Mouse (Mus musculus) myocyte (in vitro differentiated cells): Measurements from ENCODE around the gene Cntnap1. TPM values are rescaled to one million over a fixed set of nuclear protein-coding genes. Genes with fewer than 3 reads are reported as not detected.
A peak's percentile ranks its signal among the peaks of the same experiment; 100 is the strongest.

Source experiments
- H3K27me3 ChIP-seq: one replicate; pipeline ENCODE4 v1.6.1; 2011; ENCODE audit not compliant: control insufficient read depth, insufficient read depth, insufficient read length
- H3K36me3 ChIP-seq: one replicate; pipeline ENCODE4 v1.6.1; 2011; ENCODE audit not compliant: control insufficient read depth, insufficient read depth
- H3K4me2 ChIP-seq: one replicate; pipeline ENCODE4 v1.6.1; 2011; ENCODE audit warnings: low read depth, control low read depth
- H3K4me3 ChIP-seq: one replicate; pipeline ENCODE4 v1.5.1; 2011; ENCODE audit warnings: mild to moderate bottlenecking, control low read depth, moderate library complexity
- H3K79me2 ChIP-seq: one replicate; pipeline ENCODE4 v1.6.1; 2011; ENCODE audit not compliant: control insufficient read depth, insufficient read depth
- H3ac ChIP-seq: one replicate; pipeline ENCODE4 v1.6.1; 2011; ENCODE audit not compliant: control insufficient read depth, insufficient read length
- CEBPB ChIP-seq: IDR thresholded peaks from 2 replicates; pipeline ENCODE4 v1.6.1; 2011; ENCODE audit warnings: mild to moderate bottlenecking, moderate library complexity; ENCODE audit not compliant: poor library complexity, insufficient read depth, severe bottlenecking
- E2F4 ChIP-seq: IDR thresholded peaks from one replicate; pipeline ENCODE4 v1.6.1; 2011; ENCODE audit warnings: mild to moderate bottlenecking, control low read depth, moderate library complexity; ENCODE audit not compliant: insufficient read depth
- MAX ChIP-seq: IDR thresholded peaks from one replicate; pipeline ENCODE4 v1.6.1; 2011; ENCODE audit warnings: low read depth, mild to moderate bottlenecking, control low read depth
- MYOD1 ChIP-seq, 3 experiments: IDR thresholded peaks; one replicate each; pipeline ENCODE4 v1.6.1; 2011; ENCODE audit warnings: control low read depth in 2 of 3, low read depth in 2 of 3, mild to moderate bottlenecking in 2 of 3, moderate library complexity in 1 of 3; ENCODE audit not compliant: insufficient read length in 2 of 3, control insufficient read depth in 1 of 3
- MYOG ChIP-seq, 3 experiments: IDR thresholded peaks; one replicate each; pipeline ENCODE4 v1.6.1; 2011; ENCODE audit warnings: control low read depth in 2 of 3, low read depth in 2 of 3, mild to moderate bottlenecking in 2 of 3; ENCODE audit not compliant: insufficient read length in 2 of 3, control insufficient read depth in 1 of 3, insufficient read depth in 1 of 3
- POLR2A ChIP-seq: IDR thresholded peaks from one replicate; pipeline ENCODE4 v1.6.1; 2011; ENCODE audit warnings: low read depth, mild to moderate bottlenecking, control low read depth, moderate library complexity; ENCODE audit not compliant: insufficient read length
- POLR2AphosphoS2 ChIP-seq: IDR thresholded peaks from one replicate; pipeline ENCODE4 v1.6.1; 2011; ENCODE audit warnings: low read depth, control low read depth; ENCODE audit not compliant: insufficient read length
- REST ChIP-seq: IDR thresholded peaks from one replicate; pipeline ENCODE4 v1.6.1; 2011; ENCODE audit warnings: mild to moderate bottlenecking, control low read depth, moderate library complexity; ENCODE audit not compliant: insufficient read depth, insufficient read length
- SRF ChIP-seq: IDR thresholded peaks from one replicate; pipeline ENCODE4 v1.6.1; 2011; ENCODE audit warnings: low read depth; ENCODE audit not compliant: control insufficient read depth, insufficient read length
- TCF12 ChIP-seq: IDR thresholded peaks from one replicate; pipeline ENCODE4 v1.6.1; 2011; ENCODE audit warnings: mild to moderate bottlenecking, control low read depth; ENCODE audit not compliant: poor library complexity, insufficient read depth, severe bottlenecking
- TCF3 ChIP-seq: IDR thresholded peaks from one replicate; pipeline ENCODE4 v1.6.1; 2011; ENCODE audit warnings: low read depth, control low read depth; ENCODE audit not compliant: insufficient read length
- USF1 ChIP-seq: IDR thresholded peaks from one replicate; pipeline ENCODE4 v1.6.1; 2011; ENCODE audit warnings: low read depth, mild to moderate bottlenecking, control low read depth, moderate library complexity
- polyA plus RNA-seq: library from polyadenylated mRNA; unstranded; fragments of >200 nt; fragmentation: generic; extraction: Trizol; gene quantifications from one replicate; pipeline ENCODE4 v1.2.1, GENCODE M21; 2012; ENCODE audit warnings: missing spikeins

Gene Cntnap1
- polyA plus RNA-seq, 1 experiment, result 1.3 TPM

- Histone ChIP-seq H3K27me3 (no peaks in the 10 kb centered on the region), H3ac (no peak overlapping the region), H3K36me3 (peaks cover 6% of the 10 kb centered on the region), H3K4me3 (peak overlapping the region; percentile 99), H3K4me2 (peak overlapping the region; percentile 100), H3K79me2 (peaks cover 24% of the 10 kb centered on the region)
- TF ChIP-seq REST, result no peak
- TF ChIP-seq TCF3, result no peak
- no peak for TF ChIP-seq USF1
Observed at GRCm38 (mm10) chr11:101172434-101172815, 2.1 kb downstream of the Cntnap1 start.

- H3K4me2 ChIP-seq, result peak overlapping the region; percentile 87
- TF ChIP-seq REST, result no peak
- TF ChIP-seq POLR2AphosphoS2, result no peak
- no peak for TF ChIP-seq TCF3
- no peak for TF ChIP-seq TCF12
- H3K27me3 ChIP-seq, result no peaks in the 10 kb centered on the region
- peak overlapping the region; percentile 99 for H3K4me3 ChIP-seq
- peak overlapping the region; percentile 0 for H3ac ChIP-seq
- no peaks in the 10 kb centered on the region for H3K36me3 ChIP-seq
- peaks cover 24% of the 10 kb centered on the region for H3K79me2 ChIP-seq
Observed at GRCm38 (mm10) chr11:101173112-101173511, 2.8 kb downstream of the Cntnap1 start.

DNA sequence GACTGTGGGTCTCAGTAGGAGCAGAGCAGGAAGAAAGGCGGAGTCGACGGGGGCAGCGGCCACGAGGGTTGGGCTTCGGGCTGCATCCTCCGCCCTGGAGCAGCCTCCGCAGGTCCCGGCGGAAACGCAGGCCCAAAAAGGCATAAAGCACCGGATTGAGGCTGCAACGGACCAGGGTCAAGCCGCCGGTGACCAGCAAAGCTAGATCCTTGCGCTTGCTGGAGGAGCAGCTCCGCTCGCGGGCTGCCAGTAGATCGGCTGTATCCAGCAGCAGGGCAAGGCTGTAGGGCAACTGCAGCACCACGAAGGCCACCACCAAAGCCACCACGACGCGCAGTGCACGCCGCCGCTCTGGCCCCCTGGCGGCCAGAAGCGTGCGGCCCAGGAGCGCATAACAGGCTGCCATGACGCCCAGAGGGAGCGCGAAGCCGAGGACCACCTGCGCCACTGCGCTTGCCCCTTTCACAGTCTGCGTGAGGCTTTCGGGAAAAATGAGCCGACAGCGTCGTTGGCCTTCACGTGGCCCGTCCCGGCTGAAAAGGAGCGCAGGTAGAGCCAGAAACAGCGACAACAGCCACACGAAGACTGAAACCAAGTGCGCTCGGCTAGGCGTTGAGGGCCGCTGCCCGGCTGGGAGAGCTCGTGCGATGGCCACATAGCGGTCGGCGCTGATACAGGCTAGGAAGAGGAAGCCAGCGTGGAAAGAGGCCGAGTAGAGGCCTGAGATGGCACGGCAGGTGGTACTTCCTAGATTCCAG, 3.5 kb downstream of the Cntnap1 start:
- TF ChIP-seq MYOG (IDR thresholded peaks at IDR 0.05; ENCODE audit: control insufficient read depth in 1 of 3, insufficient read depth in 1 of 3, insufficient read length in 2 of 3, low read depth in 2 of 3) (peak in 2 of 3 experiments; percentile 13 to 64), MYOD1 (IDR thresholded peaks at IDR 0.05; ENCODE audit: control insufficient read depth in 1 of 3, insufficient read length in 2 of 3, low read depth in 2 of 3) (peak in 2 of 3 experiments; percentile 22 to 57), USF1 (no peak), SRF (peak; percentile 99), REST (no peak), POLR2AphosphoS2 (peak; percentile 51), POLR2A (peak; percentile 43), MAX (peak; percentile 26), E2F4 (no peak), TCF12 (no peak)
- no peaks in the 10 kb centered on the region for H3K27me3 ChIP-seq

DNA sequence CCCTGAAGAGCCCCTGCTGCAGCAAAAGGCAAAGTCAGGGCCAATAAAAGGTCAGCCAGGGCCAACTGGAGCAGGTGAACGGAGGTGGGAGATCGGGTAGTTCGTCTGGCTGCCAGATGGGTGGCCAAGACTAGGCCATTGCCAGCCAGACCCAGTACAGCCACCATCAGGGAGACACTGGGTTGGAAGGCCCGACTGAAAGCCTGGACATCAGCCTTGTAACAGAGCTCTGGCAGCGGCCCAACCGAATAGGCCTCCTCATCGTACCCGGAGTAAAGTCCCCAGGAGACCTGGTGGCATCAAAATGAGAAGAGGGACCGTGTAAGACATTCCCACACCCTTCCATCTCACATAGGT, 4.0 kb downstream of the Cntnap1 start:
- Histone ChIP-seq H3ac (no peak overlapping the region), H3K27me3 (no peaks in the 10 kb centered on the region), H3K79me2 (peaks cover 14% of the 10 kb centered on the region), H3K4me2 (peak overlapping the region; percentile 87), H3K36me3 (no peaks in the 10 kb centered on the region), H3K4me3 (peak overlapping the region; percentile 99)
- TF ChIP-seq TCF12 (no peak), MAX (no peak), POLR2AphosphoS2 (no peak), TCF3 (no peak), CEBPB (no peak), REST (no peak), USF1 (no peak), SRF (no peak), MYOG (IDR thresholded peaks at IDR 0.05; ENCODE audit: control insufficient read depth in 1 of 3, insufficient read depth in 1 of 3, insufficient read length in 2 of 3, low read depth in 2 of 3) (no peak), E2F4 (no peak), MYOD1 (IDR thresholded peaks at IDR 0.05; ENCODE audit: control insufficient read depth in 1 of 3, insufficient read length in 2 of 3, low read depth in 2 of 3) (no peak), POLR2A (no peak)

More for the DNA sequence above, 3.5 kb downstream of the Cntnap1 start:
- Histone ChIP-seq H3K4me3 (peak overlapping the region; percentile 99), H3ac (peak overlapping the region; percentile 0), H3K4me2 (peak overlapping the region; percentile 87), H3K36me3 (no peaks in the 10 kb centered on the region), H3K79me2 (peaks cover 19% of the 10 kb centered on the region)

GRCm38 (mm10) chr11:101174851-101175628, 4.7 kb downstream of the Cntnap1 start, which contains the start of gene Ccr10:
Ccr10 (minus strand) TSS chr11:101175443.
- peak within 1 kb of the TSS; percentile 87 for H3K4me2 ChIP-seq
- no peaks in the 10 kb centered on the region for H3K36me3 ChIP-seq
- H3K4me3 ChIP-seq, result peak within 1 kb of the TSS; percentile 99
- peaks cover 7% of the 10 kb centered on the region for H3K79me2 ChIP-seq
- no peak within 1 kb of the TSS for H3ac ChIP-seq
- no peaks in the 10 kb centered on the region for H3K27me3 ChIP-seq
- no peak for TF ChIP-seq POLR2AphosphoS2
- TF ChIP-seq CEBPB, result no peak
- no peak for TF ChIP-seq E2F4
